Mouse (Mus musculus): Measurements from ENCODE around the gene Was.
"Not testable (repeated sequence)": the region's sequence is repeated elsewhere in the genome, so short reads cannot be mapped to it uniquely, and the experiment has no call there.

Gene Was

DNA sequence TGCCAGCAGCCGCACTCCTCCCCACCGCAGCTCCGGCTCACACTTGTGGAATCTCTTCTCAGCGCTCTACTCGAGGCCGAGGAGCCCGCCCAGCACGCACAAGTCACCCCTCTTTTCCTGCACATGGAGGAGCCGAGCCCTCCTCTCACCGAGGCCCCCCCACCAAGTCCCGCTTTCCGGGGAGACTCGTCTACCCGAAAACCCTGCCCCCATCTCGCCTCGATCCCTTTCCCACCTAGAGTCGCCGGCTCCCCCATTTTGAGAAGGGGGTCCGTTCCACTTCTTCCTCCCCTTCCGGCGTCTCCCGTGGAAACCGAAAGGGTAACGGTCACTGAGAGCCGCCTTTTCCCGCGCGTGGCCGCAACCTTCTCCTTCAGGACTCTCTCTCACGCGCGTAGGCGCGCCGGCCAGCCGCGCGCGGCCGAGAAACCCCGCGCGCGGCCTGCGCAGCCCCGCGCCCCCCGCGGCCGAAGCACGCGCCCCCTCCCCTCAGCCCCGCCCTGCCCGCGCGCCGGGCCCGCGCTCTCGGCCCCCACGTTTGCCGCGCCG, 16.3 kb downstream of the Was start:
- peak; percentile 7 to 12 for DNase-seq

DNA sequence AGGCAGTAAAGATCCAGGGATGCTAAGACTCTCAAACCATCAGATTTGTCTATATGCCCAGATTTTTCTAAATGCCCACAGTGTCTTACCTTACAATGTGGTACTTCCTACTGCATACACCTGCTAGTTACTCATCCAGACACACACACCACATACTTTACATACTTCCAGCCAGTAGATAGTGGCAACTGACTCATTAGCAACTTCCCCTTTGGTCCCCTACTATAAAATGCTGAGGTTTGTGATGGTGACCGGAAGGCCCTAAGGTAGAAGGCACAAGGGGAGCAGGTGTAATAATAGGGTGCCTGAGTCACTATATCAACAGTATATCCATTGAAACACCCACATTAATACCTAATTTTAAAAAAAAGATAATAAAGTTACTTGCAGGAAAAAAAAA, 21.1 kb downstream of the Was start:
- DNase-seq, result no peak

DNA sequence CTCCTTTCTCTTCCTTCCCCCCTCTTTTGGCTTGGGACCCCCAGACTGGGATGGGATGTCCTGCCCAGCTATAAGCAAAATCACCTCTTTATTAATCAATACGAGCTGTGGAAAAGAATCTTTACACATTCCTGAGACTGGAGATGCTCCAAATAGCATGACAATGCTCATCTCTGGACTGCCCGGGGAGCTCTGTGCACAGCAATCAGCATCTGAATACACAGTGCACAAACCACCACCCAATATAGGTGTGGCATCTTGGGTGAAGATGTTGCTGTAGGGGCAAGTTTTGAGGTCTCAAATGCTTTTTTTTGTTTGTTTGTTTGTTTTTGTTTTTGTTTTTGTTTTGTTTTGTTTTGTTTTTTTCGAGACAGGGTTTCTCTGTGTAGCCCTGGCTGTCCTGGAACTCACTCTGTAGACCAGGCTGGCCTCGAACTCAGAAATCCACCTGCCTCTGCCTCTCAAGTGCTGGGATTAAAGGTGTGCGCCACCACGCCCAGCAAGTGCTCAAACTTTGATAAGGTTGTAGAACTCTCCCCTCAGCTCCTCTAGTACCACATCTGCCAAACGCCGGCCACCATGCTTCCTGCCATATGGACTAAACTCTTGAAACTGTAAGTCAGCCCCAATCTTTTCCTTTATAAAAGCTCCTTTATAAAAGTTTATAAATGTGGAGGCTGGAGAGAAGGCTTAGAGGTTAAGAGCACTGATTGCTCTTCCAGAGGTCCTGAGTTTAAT, 39.1 kb downstream of the Was start:
- DNase-seq, result not testable (repeated sequence)

DNA sequence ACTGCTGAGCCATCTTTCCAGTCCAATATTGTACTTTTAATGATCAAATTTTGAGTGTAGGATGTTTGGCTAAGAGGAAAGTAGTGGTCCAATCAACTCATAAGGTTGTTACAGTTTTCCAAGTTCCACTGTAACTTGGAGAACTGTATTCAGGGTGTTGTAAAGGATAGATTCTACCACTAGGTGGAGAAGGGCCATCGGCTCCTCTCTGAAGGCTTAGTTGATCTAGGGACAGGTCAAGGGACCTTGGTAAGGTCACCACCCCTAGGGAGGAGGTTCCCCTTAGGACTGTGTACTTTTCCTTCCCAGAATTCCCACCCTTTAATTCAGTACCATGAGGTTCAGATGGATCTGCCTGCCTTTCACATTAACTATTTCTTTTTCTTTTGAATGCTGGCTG, 57.3 kb downstream of the Was start:
- no peak for DNase-seq
